Mouse (Mus musculus) left cerebral cortex, adult 11 months (tissue): ENCODE measurements around the gene 4930432M17Rik.

Source experiments
- DNase-seq: peaks from one replicate; pipeline ENCODE4 v3.0.0; 2022; ENCODE audit warnings: low spot score

Gene 4930432M17Rik

GRCm38 (mm10) chr3:121672135-121672790 is 1.7 kb downstream of the 4930432M17Rik start:
- no peak for DNase-seq

- DNase-seq = no peak
Measured at GRCm38 (mm10) chr3:121678935-121679334, 8.4 kb downstream of the 4930432M17Rik start.

GRCm38 (mm10) chr3:121679443-121679842 is 8.9 kb downstream of the 4930432M17Rik start:
- DNase-seq = no peak

GRCm38 (mm10) chr3:121680187-121680586 is 9.6 kb downstream of the 4930432M17Rik start:
- no peak for DNase-seq

- DNase-seq = no peak
Measured at GRCm38 (mm10) chr3:121682439-121683411, 12.2 kb downstream of the 4930432M17Rik start.

- no peak for DNase-seq
Measured at GRCm38 (mm10) chr3:121684552-121684951, 14.0 kb downstream of the 4930432M17Rik start.

GRCm38 (mm10) chr3:121684963-121685362 is 14.4 kb downstream of the 4930432M17Rik start:
- DNase-seq = no peak

GRCm38 (mm10) chr3:121685985-121686384 is 15.4 kb downstream of the 4930432M17Rik start:
- DNase-seq = no peak

GRCm38 (mm10) chr3:121686408-121686911 is 15.9 kb downstream of the 4930432M17Rik start:
- peak; percentile 43 for DNase-seq

- no peak for DNase-seq
Measured at GRCm38 (mm10) chr3:121687741-121688140, 17.2 kb downstream of the 4930432M17Rik start.

- DNase-seq = no peak
Measured at GRCm38 (mm10) chr3:121689029-121689428, 18.5 kb downstream of the 4930432M17Rik start.

- no peak for DNase-seq
Measured at GRCm38 (mm10) chr3:121689697-121690096, 19.1 kb downstream of the 4930432M17Rik start.

GRCm38 (mm10) chr3:121693001-121693730 is 22.6 kb downstream of the 4930432M17Rik start:
- DNase-seq = no peak

- DNase-seq = no peak
Measured at GRCm38 (mm10) chr3:121693746-121694145, 23.2 kb downstream of the 4930432M17Rik start.

GRCm38 (mm10) chr3:121697169-121697568 is 26.6 kb downstream of the 4930432M17Rik start:
- DNase-seq = no peak

- no peak for DNase-seq
Measured at GRCm38 (mm10) chr3:121699401-121699800, 28.8 kb downstream of the 4930432M17Rik start.

GRCm38 (mm10) chr3:121699849-121700248 is 29.3 kb downstream of the 4930432M17Rik start:
- no peak for DNase-seq

GRCm38 (mm10) chr3:121700364-121700952 is 29.9 kb downstream of the 4930432M17Rik start:
- DNase-seq = no peak

GRCm38 (mm10) chr3:121703155-121703879 is 32.8 kb downstream of the 4930432M17Rik start:
- DNase-seq = no peak

- no peak for DNase-seq
Measured at GRCm38 (mm10) chr3:121703880-121704243, 33.3 kb downstream of the 4930432M17Rik start.

- no peak for DNase-seq
Measured at GRCm38 (mm10) chr3:121706087-121706486, 35.5 kb downstream of the 4930432M17Rik start.
